Mouse (Mus musculus) liver, embryonic 11.5 days (tissue): ENCODE measurements at regions not wholly inside any gene's neighbourhood (a gene's known extent, or its start where the extent isn't known, plus 50 kb on each side); places are given as distances from the start of the nearest gene placed in this dataset.

ENCODE experiments used
- ATAC-seq: fragments of 200-750 bp; cut with Nextera tagmentation; replicated peaks from 2 replicates; pipeline ENCODE4 v1.8.0; 2017; ENCODE audit warnings: moderate number of reproducible peaks, mild to moderate bottlenecking, moderate TSS enrichment, moderate library complexity; ENCODE audit not compliant: low FRiP score
- DNase-seq: peaks from one replicate; pipeline ENCODE4 v3.0.0-alpha.2; 2017; ENCODE audit warnings: low spot score
- H3K27ac ChIP-seq: fragments of 300-500 bp; sonication (generic); 2 replicates; pipeline ENCODE4 v1.5.1; 2014; ENCODE audit warnings: mild to moderate bottlenecking, low read depth, low read length, control low read depth
- H3K27me3 ChIP-seq: fragments of 300-500 bp; sonication (generic); replicated peaks from 2 replicates; pipeline ENCODE4 v1.6.1; 2014; ENCODE audit warnings: low read length, mixed read lengths; ENCODE audit not compliant: control insufficient read depth, insufficient read depth
- H3K36me3 ChIP-seq: fragments of 300-500 bp; sonication (generic); 2 replicates; pipeline ENCODE4 v1.6.1; 2014; ENCODE audit warnings: mild to moderate bottlenecking, low read length, moderate library complexity, mixed read lengths; ENCODE audit not compliant: control insufficient read depth, insufficient read depth
- H3K4me1 ChIP-seq: fragments of 300-500 bp; sonication (generic); replicated peaks from 2 replicates; pipeline ENCODE4 v1.6.1; 2014; ENCODE audit warnings: low read length, mixed read lengths; ENCODE audit not compliant: control insufficient read depth, insufficient read depth
- H3K4me2 ChIP-seq: fragments of 300-500 bp; sonication (generic); 2 replicates; pipeline ENCODE4 v1.6.1; 2014; ENCODE audit warnings: mild to moderate bottlenecking, control low read depth, moderate library complexity
- H3K4me3 ChIP-seq: fragments of 300-500 bp; sonication (generic); 2 replicates; pipeline ENCODE4 v1.5.1; 2014; ENCODE audit warnings: low read depth, low read length, control low read depth
- H3K9ac ChIP-seq: fragments of 300-500 bp; sonication (generic); 2 replicates; pipeline ENCODE4 v1.6.1; 2014; ENCODE audit warnings: low read depth, low read length, control low read depth
- H3K9me3 ChIP-seq: fragments of 300-500 bp; sonication (generic); 2 replicates; pipeline ENCODE4 v1.6.1; 2016; ENCODE audit warnings: low read length, inconsistent platforms, mixed read lengths; ENCODE audit not compliant: control insufficient read depth
- WGBS: fragments of 180-500 bp; shearing (Covaris S2); extraction: QIAGEN DNeasy Blood & Tissue Kit; methylation state at CpG from one replicate; pipeline ENCODE4 v1.1.7; 2014; 5-methylcytosine and 5-hydroxymethylcytosine counted together

DNA sequence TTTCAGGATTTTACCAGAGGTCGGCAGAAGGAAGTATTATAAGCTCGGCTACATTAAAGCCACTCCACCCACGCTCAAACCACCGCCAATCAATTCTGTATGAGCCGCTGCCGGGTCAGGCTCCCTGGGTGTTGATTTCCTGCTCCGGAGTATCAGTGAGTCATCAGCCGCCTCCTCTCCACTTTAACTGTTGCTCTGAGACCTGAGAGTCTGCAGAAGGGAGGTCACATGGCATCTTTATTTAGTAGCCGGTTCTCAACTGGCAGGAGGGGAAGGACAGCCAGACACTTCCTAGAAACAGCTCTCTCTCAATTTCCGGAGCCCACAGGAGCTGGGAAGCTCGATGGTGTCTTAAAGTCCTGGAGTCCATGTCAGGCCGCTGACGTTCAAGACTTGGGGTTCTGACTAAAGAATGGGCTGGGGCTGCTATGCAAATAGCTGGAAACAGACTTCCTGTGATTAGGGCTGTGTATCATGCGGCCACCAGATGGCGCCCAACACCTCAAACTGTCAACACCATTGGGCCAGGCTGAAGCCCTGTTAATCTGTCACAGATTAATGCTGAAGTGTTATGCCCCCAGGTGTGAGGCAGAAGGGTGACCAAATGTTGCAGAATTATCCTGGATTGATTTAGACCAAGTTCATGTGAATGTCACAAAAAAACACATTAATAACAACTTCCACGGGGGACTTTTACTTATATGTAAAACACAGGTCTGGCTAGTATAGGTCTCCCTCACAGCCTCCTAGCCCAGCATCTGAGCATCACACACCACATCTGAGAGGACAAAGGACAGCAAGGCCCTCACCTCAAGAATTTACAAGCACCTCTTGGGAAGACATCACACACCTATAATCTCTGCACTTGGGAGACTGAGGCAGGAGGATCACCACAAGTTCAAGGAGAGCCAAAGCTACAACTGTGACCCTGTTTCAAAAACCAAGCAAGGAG is 84.8 kb downstream of the Kcnh2 start:
- no peaks in the 10 kb centered on the region for H3K9me3 ChIP-seq
- no peaks in the 10 kb centered on the region for H3K27me3 ChIP-seq
- H3K27ac ChIP-seq = no peak overlapping the region
- DNase-seq = peak; percentile 79
- H3K9ac ChIP-seq = 0 out of 2 replicates have a peak overlapping the region, but pooled peaks have one; percentile 5
- no peaks in the 10 kb centered on the region for H3K36me3 ChIP-seq
- peak overlapping the region; percentile 22; the same call in 1 of the 2 replicates for H3K4me3 ChIP-seq
- H3K4me2 ChIP-seq = peak overlapping the region; percentile 65
- 6% methylated on average over 16 of the region's 16 CpGs for whole genome bisulfite sequencing
- ATAC-seq = peak; percentile 68
- H3K4me1 ChIP-seq = 0 out of 2 replicates have a peak, but pooled peaks cover 2% of the 10 kb centered on the region
